Mouse (Mus musculus) splenic B cell, adult 2 months (primary cell): ENCODE results near the gene Cops7a.

Experiments used
- DNase-seq: peaks from one replicate; pipeline ENCODE4 v3.0.0-alpha.2; 2011; ENCODE audit warnings: low read depth, low spot score
- H3K27me3 ChIP-seq: 2 replicates; pipeline ENCODE4 v1.6.1; 2012; ENCODE audit warnings: mild to moderate bottlenecking, low read length, moderate library complexity, mixed read lengths; ENCODE audit not compliant: control insufficient read depth, poor library complexity, insufficient read depth, severe bottlenecking
- H3K36me3 ChIP-seq: 2 replicates; pipeline ENCODE4 v1.6.1; 2012; ENCODE audit warnings: mild to moderate bottlenecking, low read length, moderate library complexity, mixed read lengths; ENCODE audit not compliant: control insufficient read depth, poor library complexity, insufficient read depth, severe bottlenecking

Gene Cops7a

GRCm38 (mm10) chr6:124936681-124937080 is 28.7 kb downstream of the Cops7a start:
- H3K36me3 ChIP-seq = peaks cover 11% of the 10 kb centered on the region
- no peak for DNase-seq

DNA sequence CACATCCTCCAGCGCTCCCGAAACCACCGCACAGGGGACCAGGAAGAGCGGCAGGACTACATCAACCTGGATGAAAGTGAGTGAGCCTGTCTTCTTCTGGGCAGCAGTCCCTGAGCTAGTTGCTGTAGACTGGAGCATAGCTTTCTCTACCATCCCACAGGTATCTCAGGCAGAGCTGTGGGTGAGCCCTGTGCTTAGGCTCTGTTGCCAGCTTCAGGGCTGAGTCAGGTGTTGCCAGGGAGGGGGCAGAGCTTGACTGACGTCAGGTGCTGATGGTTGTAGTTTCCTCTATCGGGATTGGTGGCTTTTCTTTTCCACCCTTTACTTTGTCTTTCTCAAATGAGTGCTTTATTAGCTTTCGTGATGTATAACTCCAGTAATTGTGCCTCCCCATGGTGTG is 30.7 kb downstream of the Cops7a start:
- DNase-seq = no peak
- Histone ChIP-seq H3K27me3 (no peaks in the 10 kb centered on the region; the same call in 1 of the 2 replicates), H3K36me3 (peaks cover 11% of the 10 kb centered on the region)

More at GRCm38 (mm10) chr6:124936681-124937080, 28.7 kb downstream of the Cops7a start:
- H3K27me3 ChIP-seq = no peaks in the 10 kb centered on the region; the same call in 1 of the 2 replicates

DNA sequence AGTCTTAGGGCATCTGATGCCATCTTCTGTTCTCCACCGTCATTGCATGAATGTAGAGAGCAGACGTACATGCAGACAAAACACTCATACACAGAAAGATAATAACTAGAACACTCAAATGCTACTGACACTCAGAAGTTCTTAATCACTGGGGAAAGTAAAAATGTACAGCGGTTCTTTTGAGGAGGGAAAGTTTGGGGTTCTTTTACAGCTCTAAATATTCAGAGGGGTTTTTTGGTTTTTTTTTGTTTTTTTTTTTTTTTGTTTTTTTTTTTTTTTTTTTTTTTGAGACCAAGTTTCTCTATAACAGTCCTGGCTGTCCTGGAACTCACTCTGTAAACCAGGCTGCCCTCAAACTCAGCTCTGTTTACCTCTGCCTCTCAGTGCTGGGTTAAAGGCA is 32.2 kb downstream of the Cops7a start:
- no peak for DNase-seq
- no peaks in the 10 kb centered on the region; the same call in 1 of the 2 replicates for H3K27me3 ChIP-seq
- H3K36me3 ChIP-seq = peaks cover 11% of the 10 kb centered on the region

DNA sequence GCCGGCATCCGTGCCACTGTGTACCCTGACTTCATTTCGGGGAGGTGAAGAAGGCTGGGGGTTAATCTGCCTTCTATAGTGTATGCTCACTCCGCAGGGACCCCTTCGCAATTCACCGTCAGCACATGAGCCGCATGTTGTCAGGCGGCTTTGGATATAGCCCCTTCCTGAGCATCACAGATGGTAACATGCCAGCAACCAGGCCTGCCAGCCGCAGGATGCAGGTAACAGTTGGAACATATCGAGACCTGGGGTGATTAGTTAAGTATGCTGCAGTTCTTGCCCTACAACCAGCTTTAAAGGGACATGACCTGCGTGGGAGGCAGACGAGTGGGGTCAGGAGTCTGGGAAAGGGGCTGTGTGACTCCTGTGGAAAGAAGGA is 33.0 kb downstream of the Cops7a start:
- no peaks in the 10 kb centered on the region; the same call in 1 of the 2 replicates for H3K27me3 ChIP-seq
- peaks cover 11% of the 10 kb centered on the region for H3K36me3 ChIP-seq
- DNase-seq = no peak

DNA sequence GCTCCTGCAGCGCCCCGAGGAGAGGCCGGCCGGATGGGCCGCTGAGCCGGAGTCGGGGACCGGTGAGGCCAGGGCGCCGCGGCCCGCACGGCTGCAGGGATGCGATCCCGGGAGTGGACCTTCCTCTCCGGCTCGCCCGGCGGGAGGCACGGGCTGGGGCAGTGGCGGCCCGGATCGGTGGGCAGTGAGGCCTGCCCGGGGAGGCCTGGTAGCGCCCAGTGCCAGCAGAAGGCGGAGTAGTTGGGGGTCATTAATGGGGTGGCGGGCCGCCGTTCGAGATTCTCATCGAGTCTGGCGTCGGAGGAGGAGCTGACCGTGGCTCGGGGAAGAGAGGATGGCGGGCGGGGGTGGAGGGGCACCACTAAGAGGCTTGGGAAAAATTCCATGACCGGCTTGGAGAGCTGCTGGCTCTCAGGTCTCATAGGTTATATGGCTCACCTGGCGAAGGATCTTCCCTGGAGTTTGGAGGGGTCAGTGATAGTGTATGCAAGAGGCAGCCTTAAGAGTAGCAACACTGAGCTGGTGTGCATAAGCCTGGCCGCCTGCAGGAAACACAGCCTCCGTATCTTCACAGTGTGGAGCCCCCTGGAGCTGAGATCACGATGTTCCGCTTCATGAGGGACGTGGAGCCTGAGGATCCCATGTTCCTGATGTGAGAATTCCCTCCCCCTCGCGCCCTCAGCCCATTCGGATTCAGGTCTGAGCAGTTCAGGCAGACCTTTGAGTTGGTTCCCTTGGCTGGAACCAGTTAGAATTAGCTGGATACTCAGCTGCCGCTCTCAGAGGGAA is 33.6 kb downstream of the Cops7a start:
- peaks cover 11% of the 10 kb centered on the region for H3K36me3 ChIP-seq
- peak; percentile 32 for DNase-seq
- no peaks in the 10 kb centered on the region; the same call in 1 of the 2 replicates for H3K27me3 ChIP-seq

GRCm38 (mm10) chr6:124930754-124931524 is 34.4 kb downstream of the Cops7a start, which contains the start of gene Mlf2:
Mlf2 (plus strand) TSS chr6:124931386.
- DNase-seq = peak; percentile 98
- peaks cover 9% of the 10 kb centered on the region for H3K36me3 ChIP-seq
- no peaks in the 10 kb centered on the region; the same call in 1 of the 2 replicates for H3K27me3 ChIP-seq

GRCm38 (mm10) chr6:124930231-124930630 is 35.1 kb downstream of the Cops7a start:
- DNase-seq = no peak
- H3K27me3 ChIP-seq = no peaks in the 10 kb centered on the region; the same call in 1 of the 2 replicates
- H3K36me3 ChIP-seq = peaks cover 9% of the 10 kb centered on the region

DNA sequence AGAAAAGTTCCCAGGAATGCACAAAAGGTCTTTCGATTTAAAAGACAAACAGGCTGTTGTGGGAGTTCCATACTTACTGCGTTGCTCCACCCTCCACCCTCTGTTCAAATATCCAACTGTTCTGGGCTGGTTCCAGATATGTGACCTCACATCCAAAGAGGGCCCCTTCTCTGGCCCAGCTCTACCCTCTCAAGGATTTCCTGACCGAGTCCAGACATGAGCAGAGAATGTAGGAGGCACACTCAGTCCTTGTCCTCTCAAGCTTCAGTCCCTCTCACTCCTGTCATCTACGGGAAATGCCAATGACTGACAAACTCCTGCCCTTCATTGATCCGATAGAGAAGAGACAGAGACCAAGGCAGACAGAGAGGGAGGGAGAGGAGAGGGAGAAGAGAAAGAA is 39.4 kb downstream of the Cops7a start:
- Histone ChIP-seq H3K27me3 (no peaks in the 10 kb centered on the region; the same call in 1 of the 2 replicates), H3K36me3 (no peaks in the 10 kb centered on the region)
- no peak for DNase-seq

DNA sequence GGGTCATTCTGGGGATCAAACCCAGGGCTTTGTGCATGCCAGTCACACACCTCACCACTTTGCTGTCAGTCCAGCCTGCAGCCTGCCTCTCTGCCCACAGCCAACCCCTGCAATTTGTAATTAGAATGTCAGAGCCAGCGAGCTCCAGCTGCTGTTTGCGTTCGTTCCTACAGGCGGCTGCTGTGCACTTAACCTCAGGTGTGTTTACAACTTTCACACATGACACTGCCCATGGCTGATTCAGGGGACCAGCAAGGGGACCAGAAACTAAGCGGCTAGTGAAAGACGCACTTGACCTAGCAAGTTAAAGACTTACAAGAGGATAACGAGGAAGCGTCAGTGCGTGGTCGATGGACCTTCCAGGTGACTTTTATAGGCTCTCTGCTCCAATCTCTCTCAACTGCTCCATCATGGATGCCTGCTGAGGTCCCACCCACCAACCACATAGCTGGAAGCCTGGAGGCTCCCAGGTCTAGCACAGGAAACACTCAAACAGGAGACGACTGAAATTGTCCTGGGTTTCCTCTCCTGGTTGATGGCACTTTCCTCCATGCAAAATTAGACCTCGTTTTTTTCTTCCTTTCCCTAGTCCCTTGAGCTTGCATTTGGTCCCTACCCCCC is 40.1 kb downstream of the Cops7a start:
- H3K27me3 ChIP-seq = no peaks in the 10 kb centered on the region; the same call in 1 of the 2 replicates
- H3K36me3 ChIP-seq = no peaks in the 10 kb centered on the region
- no peak for DNase-seq

GRCm38 (mm10) chr6:124921539-124921938 is 43.8 kb downstream of the Cops7a start:
- DNase-seq = peak; percentile 52
- no peaks in the 10 kb centered on the region; the same call in 1 of the 2 replicates for H3K27me3 ChIP-seq
- H3K36me3 ChIP-seq = no peaks in the 10 kb centered on the region

- DNase-seq = no peak
- Histone ChIP-seq H3K36me3 (no peaks in the 10 kb centered on the region), H3K27me3 (no peaks in the 10 kb centered on the region)
Observed at GRCm38 (mm10) chr6:124920318-124921085, 44.8 kb downstream of the Cops7a start.

GRCm38 (mm10) chr6:124919695-124920317 is 45.5 kb downstream of the Cops7a start, which contains the start of gene Ptms:
Ptms (minus strand) TSS chr6:124920103.
- H3K27me3 ChIP-seq = no peaks in the 10 kb centered on the region
- DNase-seq = peak; percentile 84
- H3K36me3 ChIP-seq = no peaks in the 10 kb centered on the region

DNA sequence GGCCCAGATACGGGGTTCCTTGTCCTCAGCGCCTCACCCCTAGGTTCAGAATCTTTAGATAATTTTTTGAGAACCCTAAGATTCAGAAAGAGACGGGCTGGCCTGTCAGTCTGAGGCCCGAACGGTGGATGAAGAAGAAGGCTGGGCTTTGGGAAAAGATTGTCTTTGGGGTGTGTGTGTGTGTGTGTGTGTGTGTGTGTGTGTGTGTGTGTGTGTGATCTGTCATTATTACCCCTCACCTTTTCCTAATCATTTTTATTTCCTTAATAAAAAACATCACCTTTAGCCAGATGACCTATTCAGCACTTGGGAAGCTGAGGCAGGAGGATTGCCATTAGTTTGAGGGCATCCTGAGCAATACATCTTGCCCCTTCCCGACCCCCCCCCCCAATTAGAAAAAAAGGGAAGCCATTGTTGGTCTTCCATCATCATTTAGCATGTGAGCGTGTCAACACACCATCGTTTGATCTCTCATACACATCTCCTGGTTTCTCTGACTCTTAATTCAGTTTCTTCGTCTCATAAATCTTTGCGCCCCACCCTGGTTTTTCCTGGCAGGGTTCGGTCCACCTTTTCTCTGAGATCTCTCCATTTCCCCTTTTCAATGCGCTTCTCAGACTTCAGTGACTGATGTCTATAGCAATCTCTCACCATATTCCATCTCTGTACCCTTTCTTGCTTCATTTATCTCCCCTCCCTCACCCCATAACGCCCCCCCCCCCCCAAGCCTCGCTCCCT is 46.3 kb downstream of the Cops7a start:
- Histone ChIP-seq H3K36me3 (no peaks in the 10 kb centered on the region), H3K27me3 (no peaks in the 10 kb centered on the region)
- no peak for DNase-seq
